Mouse (Mus musculus) gastrocnemius, postnatal 36 days (tissue): Measurements from ENCODE around the gene Trem3. TPM values are rescaled to one million over a fixed set of nuclear protein-coding genes. Genes with fewer than 3 reads are reported as not detected.

ENCODE experiments used
- DNase-seq, 2 experiments: peaks; one replicate each; pipeline ENCODE4 v3.0.0; 2022
- intact Hi-C: fragments of 180-260 bp; cut with DNase I; formaldehyde crosslinking; loops from one replicate; pipeline ENCODE4 v1.15.1; 2025
- long read RNA-seq, 2 experiments: library from polyadenylated mRNA; stranded (forward); transcript quantifications; one replicate each; pipeline ENCODE4 v2.0.0; 2021
- total RNA-seq, 2 experiments: library from RNA; stranded (reverse); gene quantifications; 2 replicates each; pipeline ENCODE4 v1.2.3; 2021

Trem3 gene
- total RNA-seq = not detected
- long read RNA-seq, experiment 1 = 0 reads
- long read RNA-seq, experiment 2 = 0 reads

DNA sequence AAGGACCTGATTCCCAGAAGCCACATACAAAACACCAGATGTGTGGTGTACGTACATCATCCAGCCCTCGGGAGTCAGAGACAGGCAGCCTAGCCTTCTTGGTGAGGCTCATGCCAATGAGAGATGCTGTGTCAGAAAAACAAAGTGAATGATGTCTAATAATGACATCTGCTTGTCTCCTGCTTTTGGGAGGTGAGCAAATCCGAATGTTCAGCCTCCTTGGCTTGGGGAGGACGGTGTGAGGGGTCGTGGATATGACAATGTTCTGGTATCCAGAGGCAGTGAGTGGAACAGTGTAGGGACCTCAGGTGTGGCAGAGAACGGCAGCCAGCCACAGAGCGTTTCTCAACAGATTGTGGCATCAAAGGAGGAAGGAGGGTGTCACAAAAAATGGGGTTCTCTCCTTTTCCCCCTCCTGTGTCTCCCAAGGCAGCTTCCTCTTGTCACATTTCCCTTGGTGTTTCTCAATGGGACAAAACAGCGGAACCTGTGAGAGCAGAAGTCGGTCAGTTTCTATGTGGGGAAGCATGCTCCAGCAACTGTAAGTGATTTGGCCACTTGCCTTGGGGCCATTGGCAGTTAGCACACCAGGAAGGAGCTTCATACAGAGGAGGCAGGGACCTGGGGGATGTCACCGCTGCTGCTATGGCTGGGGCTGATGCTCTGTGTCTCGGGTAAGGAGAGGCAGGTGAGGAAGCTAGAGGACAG, at the start of gene Trem3:
Trem3 (plus strand) TSS at position 557 of the 708 bp plus-strand sequence.
- intact Hi-C loops = no loop called here
- DNase-seq = no peak

DNA sequence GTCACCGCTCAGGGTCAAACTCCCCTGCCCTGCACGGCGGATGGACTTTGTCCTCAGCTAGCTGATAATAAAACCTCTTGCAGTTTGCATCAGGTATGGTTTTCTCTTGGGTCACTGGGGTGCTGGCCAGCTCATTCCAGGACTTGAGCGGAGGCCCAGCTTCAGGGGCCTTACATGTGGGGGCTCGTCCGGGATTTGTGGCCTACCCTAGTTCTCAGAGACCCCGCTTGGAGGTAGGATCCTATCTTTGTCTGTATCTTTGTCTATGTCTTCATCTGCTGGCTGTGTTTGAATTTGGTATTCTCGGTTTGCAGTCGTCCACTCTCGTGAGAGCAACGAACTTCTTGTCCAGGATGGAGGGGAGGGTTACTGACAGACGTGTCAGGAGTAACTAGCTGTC, 44.5 kb upstream of the Trem3 start:
- no peak for DNase-seq
- intact Hi-C loops = no loop called here

DNA sequence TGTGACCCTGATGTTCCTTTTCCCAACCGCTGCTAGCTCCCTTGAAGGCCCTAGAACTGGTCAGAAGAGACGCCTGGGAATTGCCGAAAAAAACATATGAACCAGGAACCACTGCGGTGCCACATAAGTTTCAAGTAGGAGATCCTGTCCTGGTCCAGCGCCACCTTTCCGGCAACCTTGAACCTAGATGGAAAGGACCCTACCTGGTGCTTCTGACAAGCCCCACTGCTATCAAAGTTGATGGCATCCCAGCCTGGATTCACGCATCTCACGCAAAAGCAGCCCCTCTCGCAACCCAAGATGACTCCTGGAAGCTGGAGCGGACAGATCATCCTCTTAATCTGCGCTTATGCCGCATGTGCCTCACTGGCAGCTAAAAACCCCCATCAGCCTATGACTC, 35.0 kb upstream of the Trem3 start:
- intact Hi-C loops = no loop called here
- no peak for DNase-seq

- intact Hi-C loops = no loop called here
- DNase-seq = no peak
These were observed 34.1 kb upstream of the Trem3 start for GRCm38 (mm10) chr17:48213511-48213910.

DNA sequence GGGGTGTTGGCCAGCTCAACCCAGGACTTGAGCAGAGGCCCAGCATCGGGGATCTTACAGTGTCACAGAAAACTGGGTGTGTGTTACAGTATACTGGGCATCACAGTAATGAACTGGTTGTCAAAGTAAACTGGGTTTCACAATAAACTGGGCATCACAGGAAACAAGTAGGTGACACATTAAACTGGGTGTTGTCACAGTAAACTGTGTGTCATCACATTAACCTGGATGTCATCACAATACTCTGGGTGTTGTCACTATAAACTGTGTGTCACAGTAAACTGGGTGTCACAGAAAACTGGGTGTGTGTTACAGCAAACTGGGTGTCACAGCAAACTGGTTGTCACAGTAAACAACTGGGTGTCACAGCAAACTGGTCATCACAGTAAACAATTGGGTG, 32.1 kb upstream of the Trem3 start:
- intact Hi-C loops = no loop called here
- no peak for DNase-seq

GRCm38 (mm10) chr17:48230680-48231079, 16.9 kb upstream of the Trem3 start:
- intact Hi-C loops = no loop called here
- DNase-seq = no peak

- no peak for DNase-seq
- intact Hi-C loops = no loop called here
These were observed 15.1 kb upstream of the Trem3 start, which contains the start of gene Trem1 for GRCm38 (mm10) chr17:48232518-48232917. TSS of gene Trem1 (plus strand) at chr17:48232768.

DNA sequence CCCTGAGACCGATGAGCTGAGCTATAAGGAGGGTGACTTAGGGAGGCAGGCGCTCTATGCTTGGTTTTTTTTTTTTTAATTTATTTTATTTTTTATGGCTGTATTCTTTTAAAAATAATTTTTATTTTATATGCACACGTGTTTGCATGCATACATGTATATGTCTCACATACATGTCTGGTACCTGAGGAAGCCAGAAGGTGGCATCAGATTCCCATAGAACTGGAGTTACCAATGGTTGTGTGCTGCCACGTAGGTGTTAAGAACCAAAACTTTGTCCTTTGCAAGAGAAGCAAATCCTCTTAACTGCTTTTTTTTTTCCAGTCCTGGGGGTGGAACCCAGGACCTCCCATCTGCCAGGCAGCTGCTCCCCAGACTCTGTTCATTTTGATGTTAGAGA, 13.8 kb upstream of the Trem3 start:
- intact Hi-C loops = no loop called here
- no peak for DNase-seq

DNA sequence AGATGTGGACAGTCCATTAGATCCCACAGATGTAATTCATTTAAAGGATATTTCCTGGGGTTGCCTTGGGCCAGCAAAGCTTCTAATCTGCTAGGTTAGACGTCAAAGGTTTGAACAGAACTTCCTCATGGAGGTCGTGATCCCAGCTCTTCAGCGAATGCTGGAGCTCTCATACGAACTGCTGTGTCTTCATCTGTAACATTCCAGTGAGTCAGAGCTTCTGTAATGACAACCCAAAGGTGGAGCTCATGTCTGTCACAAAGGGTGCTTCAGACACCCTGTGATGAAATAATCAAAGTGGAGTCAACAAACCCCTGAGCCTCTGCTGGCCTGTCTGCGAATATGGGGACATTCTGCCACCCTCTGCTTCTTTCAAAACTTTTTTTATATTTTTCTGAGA, 13.0 kb upstream of the Trem3 start:
- no peak for DNase-seq

DNA sequence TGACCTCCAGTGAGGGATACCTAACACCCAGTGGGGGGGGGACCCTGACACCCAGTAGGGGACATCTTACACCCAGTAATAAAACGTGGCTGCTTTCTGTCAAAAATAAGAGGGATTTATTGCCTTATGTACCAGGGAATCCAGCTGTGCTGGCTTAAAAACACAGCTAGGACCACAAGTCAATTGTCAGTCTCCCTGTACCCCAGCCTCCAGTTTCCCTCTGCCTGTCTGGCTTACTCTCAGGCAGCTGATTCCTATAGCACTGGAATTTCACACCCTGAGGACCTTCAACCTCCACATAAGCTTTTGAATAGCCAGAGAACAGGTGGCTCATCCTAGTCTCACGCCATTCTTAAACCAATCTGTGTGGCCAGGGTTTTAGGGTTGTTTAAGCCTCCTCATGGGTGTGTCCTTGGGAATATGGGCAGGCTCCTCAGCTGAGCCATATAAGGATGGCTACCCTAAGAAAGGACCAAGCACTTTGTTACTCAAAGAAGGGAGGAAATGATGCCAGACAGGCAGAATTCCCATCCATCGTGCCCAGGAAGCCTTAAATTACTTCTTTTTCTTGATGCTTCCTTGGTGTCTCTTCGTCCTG, 11.7 kb upstream of the Trem3 start:
- intact Hi-C loops = no loop called here
- DNase-seq = no peak

More for the DNA sequence above, 13.0 kb upstream of the Trem3 start:
- intact Hi-C loops = no loop called here

GRCm38 (mm10) chr17:48237621-48238020, 10.0 kb upstream of the Trem3 start:
- intact Hi-C loops = no loop called here
- DNase-seq = no peak

DNA sequence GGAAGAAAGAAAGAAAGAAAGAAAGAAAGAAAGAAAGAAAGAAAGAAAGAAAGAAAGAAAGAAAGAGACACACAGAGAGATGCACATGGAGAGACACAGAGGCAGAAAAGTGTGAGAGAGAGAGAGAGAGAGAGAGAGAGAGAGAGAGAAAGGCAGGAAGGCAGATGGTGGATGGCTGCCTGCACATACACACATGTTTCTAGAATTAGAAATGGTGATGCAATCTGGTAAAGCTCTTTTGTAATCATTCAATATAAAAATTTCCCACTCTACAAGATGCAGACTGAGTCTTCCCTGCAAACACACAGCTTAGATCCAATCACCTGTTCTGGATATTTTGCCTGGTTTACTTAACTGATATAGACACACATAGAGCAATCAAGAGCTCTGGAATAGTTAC, 1.5 kb downstream of the Trem3 start:
- intact Hi-C loops = no loop called here
- DNase-seq = no peak

GRCm38 (mm10) chr17:48249501-48249900, 1.9 kb downstream of the Trem3 start:
- DNase-seq = no peak
- intact Hi-C loops = no loop called here

DNA sequence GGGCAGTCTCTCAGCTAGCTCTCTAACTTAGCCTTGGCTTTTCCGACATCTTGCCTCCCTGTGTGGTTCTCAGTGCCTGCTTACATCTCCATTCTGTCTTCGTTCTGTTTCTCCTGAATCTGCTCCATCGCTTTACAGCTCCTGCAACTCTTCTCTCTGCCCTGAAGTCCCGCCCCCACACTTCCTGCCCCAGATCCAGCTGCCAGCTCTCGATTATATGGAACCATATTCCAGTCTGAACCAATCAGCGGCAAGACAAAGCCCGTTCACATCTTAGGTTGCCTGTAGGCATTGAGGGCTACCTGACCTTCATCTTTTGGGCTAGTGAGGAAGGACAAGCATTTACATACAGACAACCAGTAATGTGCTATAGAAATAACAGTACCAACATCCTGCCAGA, 3.1 kb downstream of the Trem3 start:
- no peak for DNase-seq
- intact Hi-C loops = no loop called here

- DNase-seq = no peak
- intact Hi-C loops = no loop called here
These were observed 9.0 kb downstream of the Trem3 start for GRCm38 (mm10) chr17:48256575-48256974.

GRCm38 (mm10) chr17:48261868-48262267, 14.3 kb downstream of the Trem3 start:
- intact Hi-C loops = no loop called here
- DNase-seq = no peak

GRCm38 (mm10) chr17:48263741-48264362, 16.3 kb downstream of the Trem3 start, which contains the start of gene Treml4:
TSS of gene Treml4 (plus strand) at chr17:48264295.
- intact Hi-C loops = no loop called here
- no peak for DNase-seq

- DNase-seq = no peak
- intact Hi-C loops = no loop called here
These were observed 17.1 kb downstream of the Trem3 start for GRCm38 (mm10) chr17:48264662-48265061.

- intact Hi-C loops = no loop called here
These were observed 18.6 kb downstream of the Trem3 start for GRCm38 (mm10) chr17:48266138-48266537.

DNA sequence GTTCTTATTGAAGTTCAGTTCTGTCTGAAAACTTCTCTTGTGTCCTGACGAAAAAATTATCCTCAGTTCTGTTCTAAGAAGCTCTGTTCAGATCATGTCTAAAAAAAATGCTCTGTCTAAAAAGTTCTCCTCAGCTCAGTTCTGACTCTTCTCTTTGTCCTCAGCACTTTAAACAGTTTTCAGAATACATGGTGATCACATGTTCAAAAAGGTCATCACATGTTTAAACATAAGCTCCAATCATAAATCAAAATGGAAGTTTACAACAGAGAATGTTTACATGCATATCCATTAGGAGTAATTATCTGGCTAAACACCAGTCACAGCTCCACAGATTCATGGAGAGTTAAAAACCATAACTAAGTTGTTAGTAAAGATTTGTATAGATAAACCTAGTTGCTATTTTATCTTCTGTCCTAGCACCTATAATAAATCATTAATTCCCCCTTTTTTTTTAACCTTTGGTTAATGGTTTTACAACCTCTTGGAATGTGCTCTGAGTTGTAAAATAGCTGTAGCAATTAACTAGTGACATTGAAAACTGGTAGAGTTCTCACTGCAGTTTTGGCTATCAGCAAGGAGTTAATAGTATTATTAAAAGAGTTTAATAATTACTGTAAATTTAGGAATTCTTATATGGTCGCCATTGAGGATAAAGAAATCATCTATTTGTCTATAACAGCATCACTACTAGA, 19.2 kb downstream of the Trem3 start:
- intact Hi-C loops = no loop called here
- DNase-seq = no peak

More at GRCm38 (mm10) chr17:48266138-48266537, 18.6 kb downstream of the Trem3 start:
- DNase-seq = no peak

- intact Hi-C loops = no loop called here
- DNase-seq = no peak
These were observed 20.0 kb downstream of the Trem3 start for GRCm38 (mm10) chr17:48267591-48267990.
